9 mouse cellular contexts compared by ENCODE assay signal in the genomic region with DNA sequence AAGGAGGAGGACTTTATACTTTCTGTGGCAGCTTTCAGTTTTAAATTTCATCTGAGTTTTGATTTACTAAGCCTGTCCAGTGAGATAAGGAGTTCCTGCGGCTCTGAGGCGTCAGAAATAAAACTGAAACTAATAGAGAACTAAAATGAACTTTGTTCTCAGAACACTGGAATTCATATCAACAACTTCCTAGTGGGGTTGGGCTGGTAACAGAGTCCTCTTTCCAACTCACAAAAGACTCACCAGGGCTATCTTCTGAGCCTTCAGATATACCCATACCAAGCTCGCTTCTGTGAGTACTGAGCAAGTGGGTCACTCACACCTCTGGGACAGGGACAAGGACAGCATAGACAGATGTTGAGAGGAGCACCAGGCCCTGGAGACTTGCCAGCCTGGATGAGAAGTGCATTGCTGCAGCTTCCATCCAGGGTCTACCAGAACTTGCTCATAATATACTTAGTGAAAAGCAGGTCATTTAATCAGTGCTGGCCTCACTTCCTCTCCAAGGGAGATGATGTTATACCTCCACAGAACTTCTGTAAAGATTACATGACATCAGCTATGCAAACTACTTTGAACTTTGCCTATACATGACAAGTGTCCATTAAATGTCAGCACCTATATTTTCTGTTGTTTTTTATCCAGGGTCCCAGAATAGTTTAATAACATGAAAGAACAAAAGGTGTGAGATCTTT. TPM values are rescaled to one million over a fixed set of nuclear protein-coding genes. Genes with fewer than 3 reads are reported as not detected.
DNase-seq lines count a peak whose midpoint lies in the region; ATAC-seq lines count a peak whose summit lies in the region.
"Had no signal": no experiment of that assay in that cellular context is flagged by ENCODE, and none has a peak within 500 bp of the region (broad histone marks: within the 10 kb centered on the region; RNA-seq: fewer than 3 reads in every experiment).

No protein-coding gene starts in this region.

- H3K9ac ChIP-seq in midbrain, embryonic 13.5 days (replicated peaks) = no peak overlapping the region
- H3K9ac ChIP-seq: forebrain, postnatal 0 days had no signal

- no peaks in the 10 kb centered on the region for H3K36me3 ChIP-seq in heart, embryonic 10.5 days
- no peaks in the 10 kb centered on the region for H3K36me3 ChIP-seq in midbrain, embryonic 13.5 days

- H3K27ac ChIP-seq in heart, embryonic 10.5 days = no peak overlapping the region
- no peak overlapping the region for H3K27ac ChIP-seq in midbrain, embryonic 13.5 days

- H3K4me2 ChIP-seq in midbrain, embryonic 13.5 days (replicated peaks) = no peak overlapping the region

- H3K9me3 ChIP-seq in heart, embryonic 10.5 days = no peaks in the 10 kb centered on the region
- H3K9me3 ChIP-seq in midbrain, embryonic 13.5 days = no peaks in the 10 kb centered on the region

- peak; percentile 75 for ATAC-seq in common myeloid progenitor, adult 5-6 weeks (replicated peaks; ENCODE audit: low read depth, poor library complexity, severe bottlenecking)
- ATAC-seq in midbrain, embryonic 13.5 days = no peak
- no peak for ATAC-seq in erythroid progenitor cell, adult 5-6 weeks (replicated peaks; ENCODE audit: low FRiP score, poor library complexity, severe bottlenecking)
- ATAC-seq: forebrain, postnatal 0 days had no signal

- 70% methylated on average over 3 of the region's 3 CpGs for WGBS in heart, embryonic 10.5 days
- WGBS in midbrain, embryonic 13.5 days = 92% methylated on average over 3 of the region's 3 CpGs

- DNase-seq in heart, adult 18-20 months = peak; percentile 66 to 67
- no peak for DNase-seq in heart, embryonic 10.5 days (ENCODE audit: low spot score)
- peak; percentile 24 for DNase-seq in CD4-positive helper T cell, adult 2 months (ENCODE audit: low read depth, low spot score)
- DNase-seq in lung, postnatal 25 days (ENCODE audit: low spot score) = peak; percentile 57
- DNase-seq in urinary bladder, postnatal 10 days (ENCODE audit: low spot score) = no peak
- DNase-seq: forebrain, postnatal 0 days had no signal

- no peak overlapping the region for H3K4me3 ChIP-seq in heart, embryonic 10.5 days
- H3K4me3 ChIP-seq in midbrain, embryonic 13.5 days (replicated peaks) = no peak overlapping the region

- no peaks in the 10 kb centered on the region for H3K27me3 ChIP-seq in heart, embryonic 10.5 days (ENCODE audit: insufficient read depth, poor library complexity, severe bottlenecking)
- no peaks in the 10 kb centered on the region for H3K27me3 ChIP-seq in midbrain, embryonic 13.5 days

- H3K4me1 ChIP-seq in heart, embryonic 10.5 days = no peaks in the 10 kb centered on the region
- no peaks in the 10 kb centered on the region for H3K4me1 ChIP-seq in midbrain, embryonic 13.5 days (replicated peaks)

RNA-seq across cellular contexts. Expression of a gene that starts 7.6 kb away (rescaled TPM):
- 100 to 1,000 TPM; 131 to 165 TPM for total RNA-seq in heart, adult 18-20 months (2021)
- polyA plus RNA-seq in heart, embryonic 10.5 days (2016; fragmentation: Nextera tagmentation; extraction: Ambion mirVana) = 0.05 and 0.16 TPM in 2 replicates
- total RNA-seq in common myeloid progenitor, adult 5-6 weeks (2017) = 5.1 and 9.1 TPM in 2 replicates
- 0.08 and 0.13 TPM in 2 replicates for polyA plus RNA-seq in midbrain, embryonic 13.5 days (2015; fragmentation: Nextera tagmentation; extraction: Ambion mirVana)
- total RNA-seq in erythroid progenitor cell, adult 5-6 weeks (2015; ENCODE audit: low replicate concordance) = 11.3 and 30.3 TPM in 2 replicates
- total RNA-seq in erythroid progenitor cell, adult 5-6 weeks (2017; ENCODE audit: low replicate concordance) = 9.5 and 9.6 TPM in 2 replicates

Comparison
In these comparisons a context has a peak if more than half of its experiments do, and no peak if none do; other contexts are left out.
1. DNase-seq: peak in heart, adult 18-20 months (2 of 2), CD4-positive helper T cell, adult 2 months (single experiment) and lung, postnatal 25 days (single experiment); none in heart, embryonic 10.5 days (single experiment) and urinary bladder, postnatal 10 days (single experiment).
2. RNA of a gene that starts 7.6 kb away (total RNA-seq): 131 to 165 TPM in heart, adult 18-20 months; 9.5 to 30.3 TPM in erythroid progenitor cell, adult 5-6 weeks and 5.1 to 9.1 TPM in common myeloid progenitor, adult 5-6 weeks; every median in the first group is over 4 times any median in the second.